Mouse (Mus musculus) neural tube, embryonic 15.5 days (tissue): Measurements from ENCODE around the gene Abhd14a. TPM values are rescaled to one million over a fixed set of nuclear protein-coding genes. Genes with fewer than 3 reads are reported as not detected.

Experiments used
- polyA plus RNA-seq: library from polyadenylated mRNA; unstranded; fragments of >200 nt; fragmentation: Nextera tagmentation; extraction: Ambion mirVana; gene quantifications from 2 replicates; pipeline ENCODE4 v1.2.1, GENCODE M21; 2015

Gene Abhd14a
- polyA plus RNA-seq, 1 experiment from 2014 or later, result 77.0 TPM

Other genes with a start within 250 kb of the Abhd14a start
- 16.9 and 20.5 TPM in 2 replicates for gene Ppm1m, start 247.9 kb downstream of the Abhd14a start, polyA plus RNA-seq
- 48.1 and 58.2 TPM in 2 replicates for gene Twf2, start 244.6 kb downstream of the Abhd14a start, polyA plus RNA-seq
- 0.05 TPM in 1 of 2 replicates, not detected in the other for gene Tlr9, start 225.1 kb downstream of the Abhd14a start, polyA plus RNA-seq
- 105 and 107 TPM in 2 replicates for gene Alas1, start 199.0 kb downstream of the Abhd14a start, polyA plus RNA-seq
- gene Poc1a, start 166.6 kb downstream of the Abhd14a start, polyA plus RNA-seq, result 7.0 and 13.3 TPM in 2 replicates
- gene Dusp7, start 79.0 kb downstream of the Abhd14a start, polyA plus RNA-seq, result 13.9 and 16.4 TPM in 2 replicates
- 656 and 712 TPM in 2 replicates for gene Rpl29, start 18.2 kb downstream of the Abhd14a start, polyA plus RNA-seq
- 20.5 and 24.9 TPM in 2 replicates for gene Acy1, start 9.4 kb downstream of the Abhd14a start, polyA plus RNA-seq
- gene Abhd14b, start 219 bp downstream of the Abhd14a start, polyA plus RNA-seq, result 10.0 and 13.6 TPM in 2 replicates
- gene Pcbp4, start 5.6 kb upstream of the Abhd14a start, polyA plus RNA-seq, result 185 and 222 TPM in 2 replicates
- gene Gpr62, start 18.3 kb upstream of the Abhd14a start, polyA plus RNA-seq, result 1.1 and 1.4 TPM in 2 replicates
- gene Rrp9, start 28.3 kb upstream of the Abhd14a start, polyA plus RNA-seq, result 46.4 and 47.8 TPM in 2 replicates
- gene Parp3, start 29.3 kb upstream of the Abhd14a start, polyA plus RNA-seq, result 0.86 and 3.6 TPM in 2 replicates
- not detected in 2 replicates for gene Iqcf1, start 52.3 kb upstream of the Abhd14a start, polyA plus RNA-seq
- gene Iqcf5, start 66.9 kb upstream of the Abhd14a start, polyA plus RNA-seq, result not detected in 2 replicates
- not detected in 2 replicates for gene Iqcf3, start 114.0 kb upstream of the Abhd14a start, polyA plus RNA-seq
- not detected in 2 replicates for gene Iqcf4, start 123.3 kb upstream of the Abhd14a start, polyA plus RNA-seq
- gene Iqcf6, start 178.9 kb upstream of the Abhd14a start, polyA plus RNA-seq, result not detected in 2 replicates
- gene Grm2, start 208.4 kb upstream of the Abhd14a start, polyA plus RNA-seq, result 4.9 and 6.4 TPM in 2 replicates
- 72.2 and 83.3 TPM in 2 replicates for gene Tex264, start 238.2 kb upstream of the Abhd14a start, polyA plus RNA-seq